In genomic region chr6:33244546-33244945, GRCm38 (mm10) we compare ENCODE assay signal across 24 mouse cellular contexts.
"Had no signal": no experiment of that assay in that cellular context is flagged by ENCODE, and none has a peak within 500 bp of the region (broad histone marks: within the 10 kb centered on the region; RNA-seq: fewer than 3 reads in every experiment).

No protein-coding gene starts in this region.

- H3K4me3 ChIP-seq: embryonic facial prominence, embryonic 10.5 days; embryonic facial prominence, embryonic 12.5 days; embryonic facial prominence, embryonic 13.5 days; embryonic facial prominence, embryonic 15.5 days; erythroblast, embryonic 14.5 days; forebrain, embryonic 10.5 days; forebrain, embryonic 12.5 days; forebrain, embryonic 13.5 days; forebrain, embryonic 15.5 days; gastrocnemius, adult 2 months; heart, adult 2 months had no signal

- H3K27me3 ChIP-seq: embryonic facial prominence, embryonic 12.5 days; embryonic facial prominence, embryonic 13.5 days; embryonic facial prominence, embryonic 15.5 days; forebrain, embryonic 12.5 days; forebrain, embryonic 13.5 days; forebrain, embryonic 15.5 days had no signal

- H3K36me3 ChIP-seq: embryonic facial prominence, embryonic 10.5 days; embryonic facial prominence, embryonic 12.5 days; embryonic facial prominence, embryonic 13.5 days; embryonic facial prominence, embryonic 15.5 days; forebrain, embryonic 10.5 days; forebrain, embryonic 12.5 days; forebrain, embryonic 15.5 days had no signal

- DNase-seq: cerebellum, adult 9-10 months; cerebellum, adult 9-11 months; cerebellum, postnatal 10 days; cerebellum, postnatal 14 days; cerebellum, postnatal 25 days; cerebellum, postnatal 36 days; embryo, embryonic 11 days; forebrain, postnatal 0 days; gastrocnemius, adult 2 months; gastrocnemius, postnatal 14 days; gastrocnemius, postnatal 25 days; gastrocnemius, postnatal 36 days; heart, adult 11 months; heart, adult 18-20 months; heart, adult 2 months had no signal

- H3K4me2 ChIP-seq: embryonic facial prominence, embryonic 12.5 days; embryonic facial prominence, embryonic 13.5 days; embryonic facial prominence, embryonic 15.5 days; forebrain, embryonic 12.5 days; forebrain, embryonic 13.5 days; forebrain, embryonic 15.5 days had no signal
